Mouse (Mus musculus) intestine, embryonic 16.5 days (tissue): ENCODE data around the gene Comtd1. TPM values are rescaled to one million over a fixed set of nuclear protein-coding genes. Genes with fewer than 3 reads are reported as not detected.

ENCODE experiments used
- ATAC-seq: fragments of 200-750 bp; cut with Nextera tagmentation; 2 replicates; pipeline ENCODE4 v1.8.0; 2017; ENCODE audit warnings: moderate TSS enrichment, moderate library complexity
- H3K27ac ChIP-seq: fragments of 300-500 bp; sonication (generic); 2 replicates; pipeline ENCODE4 v1.5.1; 2014; ENCODE audit warnings: mild to moderate bottlenecking, low read length
- H3K27me3 ChIP-seq: fragments of 300-500 bp; sonication (generic); replicated peaks from 2 replicates; pipeline ENCODE4 v1.6.1; 2014; ENCODE audit warnings: low read length, control low read depth, mixed read lengths; ENCODE audit not compliant: control insufficient read depth, insufficient read depth
- H3K36me3 ChIP-seq: fragments of 300-500 bp; sonication (generic); 2 replicates; pipeline ENCODE4 v1.6.1; 2014; ENCODE audit warnings: low read length, control low read depth; ENCODE audit not compliant: control insufficient read depth, insufficient read depth
- H3K4me1 ChIP-seq: fragments of 300-500 bp; sonication (generic); 2 replicates; pipeline ENCODE4 v1.6.1; 2014; ENCODE audit warnings: low read length, control low read depth, mixed read lengths; ENCODE audit not compliant: control insufficient read depth, insufficient read depth
- H3K4me2 ChIP-seq: fragments of 300-500 bp; sonication (generic); 2 replicates; pipeline ENCODE4 v1.6.1; 2014; ENCODE audit warnings: low read depth, low read length, control low read depth
- H3K4me3 ChIP-seq: fragments of 300-500 bp; sonication (generic); 2 replicates; pipeline ENCODE4 v1.5.1; 2014; ENCODE audit warnings: mild to moderate bottlenecking, low read length
- H3K9ac ChIP-seq: fragments of 300-500 bp; sonication (generic); 2 replicates; pipeline ENCODE4 v1.6.1; 2014; ENCODE audit warnings: low read depth, low read length
- H3K9me3 ChIP-seq: fragments of 300-500 bp; sonication (generic); 2 replicates; pipeline ENCODE4 v1.6.1; 2016; ENCODE audit warnings: low read length, control low read depth; ENCODE audit not compliant: control insufficient read depth
- WGBS: fragments of 180-500 bp; shearing (Covaris S2); extraction: QIAGEN DNeasy Blood & Tissue Kit; methylation state at CpG from one replicate; pipeline ENCODE4 v1.1.7; 2014; 5-methylcytosine and 5-hydroxymethylcytosine counted together
- polyA plus RNA-seq: library from polyadenylated mRNA; unstranded; fragments of >200 nt; fragmentation: Nextera tagmentation; extraction: Ambion mirVana; gene quantifications from 2 replicates; pipeline ENCODE4 v1.2.1, GENCODE M21; 2015

Gene Comtd1
- 88.2 and 89.1 TPM in 2 replicates for polyA plus RNA-seq

- Histone ChIP-seq H3K27ac (peak within 1 kb of the TSS; percentile 86), H3K4me3 (peak within 1 kb of the TSS; percentile 81), H3K4me2 (peak within 1 kb of the TSS; percentile 99), H3K4me1 (peaks cover 15% of the 10 kb centered on the region), H3K36me3 (0 out of 2 replicates have a peak, but pooled peaks cover 2% of the 10 kb centered on the region), H3K27me3 (no peaks in the 10 kb centered on the region), H3K9me3 (no peaks in the 10 kb centered on the region), H3K9ac (peak within 1 kb of the TSS; percentile 85)
- ATAC-seq: peak; percentile 90
- WGBS: under 1% methylated on average over 49 of the region's 51 CpGs
Measured at GRCm38 (mm10) chr14:21848166-21849154, at the start of gene Comtd1. TSS of gene Comtd1 (minus strand) at chr14:21848977.

GRCm38 (mm10) chr14:21892341-21892659 is 43.5 kb upstream of the Comtd1 start:
- H3K36me3 ChIP-seq: no peaks in the 10 kb centered on the region
- no peak overlapping the region for H3K4me3 ChIP-seq
- no peaks in the 10 kb centered on the region for H3K9me3 ChIP-seq
- no peak for ATAC-seq
- H3K4me2 ChIP-seq: no peak overlapping the region
- H3K27me3 ChIP-seq: no peaks in the 10 kb centered on the region
- H3K27ac ChIP-seq: peak overlapping the region; percentile 68; the same call in 1 of the 2 replicates
- H3K9ac ChIP-seq: no peak overlapping the region
- H3K4me1 ChIP-seq: peaks cover 13% of the 10 kb centered on the region
- 42% methylated on average over 6 of the region's 6 CpGs for WGBS

GRCm38 (mm10) chr14:21891581-21892340 is 43.0 kb upstream of the Comtd1 start:
- H3K4me1 ChIP-seq: peaks cover 13% of the 10 kb centered on the region
- no peaks in the 10 kb centered on the region for H3K27me3 ChIP-seq
- H3K9ac ChIP-seq: peak overlapping the region; percentile 24; the same call in 1 of the 2 replicates
- H3K4me3 ChIP-seq: no peak overlapping the region
- H3K9me3 ChIP-seq: no peaks in the 10 kb centered on the region
- H3K4me2 ChIP-seq: peak overlapping the region; percentile 27; the same call in 1 of the 2 replicates
- no peaks in the 10 kb centered on the region for H3K36me3 ChIP-seq
- 10% methylated on average over 15 of the region's 15 CpGs for WGBS
- H3K27ac ChIP-seq: peak overlapping the region; percentile 68
- ATAC-seq: peak; percentile 86

- no peak overlapping the region for H3K4me2 ChIP-seq
- H3K4me3 ChIP-seq: no peak overlapping the region
- no peak overlapping the region for H3K9ac ChIP-seq
- no peaks in the 10 kb centered on the region for H3K36me3 ChIP-seq
- H3K4me1 ChIP-seq: peaks cover 13% of the 10 kb centered on the region
- ATAC-seq: no peak
- 86% methylated on average over 2 of the region's 2 CpGs for whole genome bisulfite sequencing
- H3K9me3 ChIP-seq: no peaks in the 10 kb centered on the region
- no peaks in the 10 kb centered on the region for H3K27me3 ChIP-seq
- H3K27ac ChIP-seq: no peak overlapping the region
Measured at GRCm38 (mm10) chr14:21890430-21890829, 41.7 kb upstream of the Comtd1 start.

GRCm38 (mm10) chr14:21866816-21867215 is 18.0 kb upstream of the Comtd1 start:
- Histone ChIP-seq H3K36me3 (no peaks in the 10 kb centered on the region), H3K4me1 (peaks cover 4% of the 10 kb centered on the region; the same call in 1 of the 2 replicates), H3K4me3 (no peak overlapping the region), H3K9ac (no peak overlapping the region), H3K4me2 (no peak overlapping the region), H3K27ac (no peak overlapping the region), H3K9me3 (no peaks in the 10 kb centered on the region), H3K27me3 (no peaks in the 10 kb centered on the region)
- 66% methylated on average over 7 of the region's 7 CpGs for WGBS
- no peak for ATAC-seq

DNA sequence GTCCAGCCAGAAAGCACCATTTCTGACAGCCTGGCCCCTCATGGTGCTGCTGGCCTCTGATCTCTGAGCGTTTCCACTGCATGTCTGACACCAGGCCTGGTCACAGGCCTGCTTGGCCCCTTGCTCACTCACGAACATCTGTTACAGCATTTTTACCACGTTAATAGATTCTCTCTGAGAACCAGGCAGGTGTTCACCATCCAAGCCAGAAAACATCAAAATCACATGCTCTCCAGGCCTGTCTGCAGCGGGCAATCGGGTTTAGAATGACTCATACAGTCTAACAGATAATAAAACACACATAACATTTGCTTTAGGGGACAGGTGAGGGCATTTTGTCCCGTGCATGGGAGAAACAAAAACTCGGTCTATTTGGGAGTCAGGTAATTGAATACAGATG is 17.5 kb upstream of the Comtd1 start:
- ATAC-seq: peak; percentile 46; the same call in 1 of the 2 replicates
- Histone ChIP-seq H3K27me3 (no peaks in the 10 kb centered on the region), H3K27ac (peak overlapping the region; percentile 28), H3K9me3 (no peaks in the 10 kb centered on the region), H3K4me1 (peaks cover 4% of the 10 kb centered on the region; the same call in 1 of the 2 replicates), H3K4me2 (no peak overlapping the region), H3K9ac (no peak overlapping the region), H3K36me3 (no peaks in the 10 kb centered on the region), H3K4me3 (no peak overlapping the region)
- 30% methylated on average over 7 of the region's 7 CpGs for WGBS

GRCm38 (mm10) chr14:21856886-21857285 is 8.1 kb upstream of the Comtd1 start:
- Histone ChIP-seq H3K27ac (no peak overlapping the region), H3K9me3 (no peaks in the 10 kb centered on the region), H3K27me3 (no peaks in the 10 kb centered on the region), H3K4me3 (no peak overlapping the region), H3K9ac (no peak overlapping the region), H3K4me1 (peaks cover 11% of the 10 kb centered on the region), H3K4me2 (no peak overlapping the region), H3K36me3 (no peaks in the 10 kb centered on the region)
- no peak for ATAC-seq
- WGBS: 88% methylated on average over 14 of the region's 14 CpGs

- Histone ChIP-seq H3K27me3 (no peaks in the 10 kb centered on the region), H3K4me3 (no peak overlapping the region), H3K4me2 (no peak overlapping the region), H3K9me3 (no peaks in the 10 kb centered on the region), H3K9ac (no peak overlapping the region), H3K27ac (no peak overlapping the region), H3K4me1 (peaks cover 11% of the 10 kb centered on the region), H3K36me3 (no peaks in the 10 kb centered on the region)
- ATAC-seq: no peak
- 48% methylated on average over 3 of the region's 3 CpGs for WGBS
Measured at GRCm38 (mm10) chr14:21855961-21856360, 7.2 kb upstream of the Comtd1 start.

DNA sequence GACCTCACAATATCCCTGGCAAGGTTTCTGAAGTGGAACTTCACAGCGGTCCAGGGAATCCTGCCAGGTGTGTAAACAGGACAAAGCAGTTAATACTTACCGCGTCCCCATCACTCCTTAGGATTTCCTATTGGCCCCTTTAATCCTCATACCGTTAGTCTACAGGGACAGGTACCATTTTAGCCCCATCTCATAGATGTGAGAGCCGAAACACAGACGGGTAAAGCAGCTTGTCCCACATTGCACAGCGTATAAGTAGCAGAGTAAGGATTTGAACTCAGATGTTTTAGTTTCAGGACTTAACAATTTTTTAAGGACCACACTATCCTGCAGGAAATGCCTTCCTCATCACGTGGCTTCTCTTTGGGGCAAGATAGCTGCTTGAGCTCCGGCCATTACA is 5.5 kb upstream of the Comtd1 start:
- Histone ChIP-seq H3K27me3 (no peaks in the 10 kb centered on the region), H3K4me1 (peaks cover 11% of the 10 kb centered on the region), H3K27ac (no peak overlapping the region), H3K9ac (peak overlapping the region; percentile 54; the same call in 1 of the 2 replicates), H3K4me2 (peak overlapping the region; percentile 53), H3K36me3 (no peaks in the 10 kb centered on the region), H3K4me3 (no peak overlapping the region), H3K9me3 (no peaks in the 10 kb centered on the region)
- ATAC-seq: 0 out of 2 replicates have a peak, but pooled peaks have one; percentile 1
- 66% methylated on average over 9 of the region's 9 CpGs for WGBS
